Mouse (Mus musculus) erythroblast, embryonic 14.5 days (primary cell): ENCODE measurements around the gene Sdad1. TPM values are rescaled to one million over a fixed set of nuclear protein-coding genes. Genes with fewer than 3 reads are reported as not detected.

ENCODE experiments used
- H3K27me3 ChIP-seq: 2 replicates; pipeline ENCODE4 v1.6.1; 2012; ENCODE audit warnings: inconsistent platforms; ENCODE audit not compliant: control insufficient read depth
- H3K36me3 ChIP-seq: 2 replicates; pipeline ENCODE4 v1.6.1; 2012; ENCODE audit warnings: mild to moderate bottlenecking, inconsistent platforms; ENCODE audit not compliant: control insufficient read depth
- H3K4me1 ChIP-seq: 2 replicates; pipeline ENCODE4 v1.6.1; 2012; ENCODE audit warnings: inconsistent platforms; ENCODE audit not compliant: control insufficient read depth
- H3K4me3 ChIP-seq: replicated peaks from 2 replicates; pipeline ENCODE3; 2012; ENCODE audit warnings: moderate library complexity, mild to moderate bottlenecking, inconsistent platforms
- H3K9me3 ChIP-seq: 2 replicates; pipeline ENCODE4 v1.6.1; 2012; ENCODE audit warnings: low read length, inconsistent platforms, mixed read lengths; ENCODE audit not compliant: control insufficient read depth
- GATA1 ChIP-seq: IDR thresholded peaks from 2 replicates; pipeline ENCODE4 v1.6.1; 2012; ENCODE audit warnings: low read length, inconsistent platforms, mixed read lengths
- TAL1 ChIP-seq: IDR thresholded peaks from 3 replicates; pipeline ENCODE4 v1.6.1; 2012; ENCODE audit warnings: low read length, inconsistent platforms, mixed read lengths
- polyA plus RNA-seq: library from polyadenylated mRNA; stranded (reverse); fragments of >175 nt; gene quantifications from 2 replicates; pipeline ENCODE4 v1.2.3, GENCODE M21; 2012

The Sdad1 gene
- polyA plus RNA-seq, 1 experiment, result 0.55 TPM

- no peaks in the 10 kb centered on the region for H3K9me3 ChIP-seq
- H3K36me3 ChIP-seq, result no peaks in the 10 kb centered on the region
- TF ChIP-seq TAL1, result no peak
- no peak for TF ChIP-seq GATA1
- H3K4me3 ChIP-seq, result no peak overlapping the region
- no peaks in the 10 kb centered on the region for H3K4me1 ChIP-seq
- H3K27me3 ChIP-seq, result no peaks in the 10 kb centered on the region
Observed at GRCm38 (mm10) chr5:92336743-92337142, 26.5 kb upstream of the Sdad1 start.

GRCm38 (mm10) chr5:92332359-92332840 is 22.1 kb upstream of the Sdad1 start:
- Histone ChIP-seq H3K36me3 (no peaks in the 10 kb centered on the region), H3K4me3 (no peak overlapping the region), H3K27me3 (peaks cover 6% of the 10 kb centered on the region; the same call in 1 of the 2 replicates), H3K9me3 (no peaks in the 10 kb centered on the region), H3K4me1 (no peaks in the 10 kb centered on the region)
- no peak for TF ChIP-seq GATA1
- TF ChIP-seq TAL1, result no peak

GRCm38 (mm10) chr5:92331635-92332338 is 21.5 kb upstream of the Sdad1 start, which contains the start of gene Art3:
Gene Art3, plus strand, starts transcription at chr5:92331827.
- no peak for TF ChIP-seq TAL1
- no peak for TF ChIP-seq GATA1
- Histone ChIP-seq H3K27me3 (peaks cover 7% of the 10 kb centered on the region), H3K36me3 (no peaks in the 10 kb centered on the region), H3K9me3 (no peaks in the 10 kb centered on the region), H3K4me1 (no peaks in the 10 kb centered on the region), H3K4me3 (no peak within 1 kb of the TSS)

GRCm38 (mm10) chr5:92331122-92331521 is 20.8 kb upstream of the Sdad1 start:
- Histone ChIP-seq H3K4me1 (no peaks in the 10 kb centered on the region), H3K9me3 (no peaks in the 10 kb centered on the region), H3K36me3 (no peaks in the 10 kb centered on the region), H3K27me3 (peaks cover 11% of the 10 kb centered on the region), H3K4me3 (no peak overlapping the region)
- TF ChIP-seq GATA1 (no peak), TAL1 (no peak)

- Histone ChIP-seq H3K4me3 (no peak within 1 kb of the TSS), H3K9me3 (no peaks in the 10 kb centered on the region), H3K27me3 (peaks cover 11% of the 10 kb centered on the region), H3K4me1 (no peaks in the 10 kb centered on the region), H3K36me3 (no peaks in the 10 kb centered on the region)
- TF ChIP-seq TAL1 (no peak), GATA1 (no peak)
Observed at GRCm38 (mm10) chr5:92327929-92328328, 17.6 kb upstream of the Sdad1 start, which contains the start of gene Cxcl9. Gene Cxcl9, minus strand, starts transcription at chr5:92328079.

- Histone ChIP-seq H3K9me3 (no peaks in the 10 kb centered on the region), H3K4me3 (no peak overlapping the region), H3K36me3 (no peaks in the 10 kb centered on the region), H3K27me3 (peaks cover 11% of the 10 kb centered on the region), H3K4me1 (no peaks in the 10 kb centered on the region)
- TF ChIP-seq TAL1 (no peak), GATA1 (no peak)
Observed at GRCm38 (mm10) chr5:92327367-92327766, 17.1 kb upstream of the Sdad1 start.

GRCm38 (mm10) chr5:92323264-92323663 is 13.0 kb upstream of the Sdad1 start:
- Histone ChIP-seq H3K4me3 (no peak overlapping the region), H3K4me1 (no peaks in the 10 kb centered on the region; the same call in 1 of the 2 replicates), H3K27me3 (peaks cover 10% of the 10 kb centered on the region), H3K36me3 (no peaks in the 10 kb centered on the region), H3K9me3 (no peaks in the 10 kb centered on the region)
- no peak for TF ChIP-seq GATA1
- TF ChIP-seq TAL1, result no peak

GRCm38 (mm10) chr5:92322612-92323011 is 12.3 kb upstream of the Sdad1 start:
- H3K4me3 ChIP-seq, result no peak overlapping the region
- H3K9me3 ChIP-seq, result no peaks in the 10 kb centered on the region
- no peak for TF ChIP-seq TAL1
- no peaks in the 10 kb centered on the region; the same call in 1 of the 2 replicates for H3K4me1 ChIP-seq
- H3K36me3 ChIP-seq, result no peaks in the 10 kb centered on the region
- H3K27me3 ChIP-seq, result peaks cover 5% of the 10 kb centered on the region

GRCm38 (mm10) chr5:92321631-92322400 is 11.5 kb upstream of the Sdad1 start:
- no peak overlapping the region for H3K4me3 ChIP-seq
- H3K4me1 ChIP-seq, result no peaks in the 10 kb centered on the region; the same call in 1 of the 2 replicates
- no peak for TF ChIP-seq GATA1
- TF ChIP-seq TAL1, result no peak
- H3K36me3 ChIP-seq, result no peaks in the 10 kb centered on the region
- peaks cover 4% of the 10 kb centered on the region for H3K27me3 ChIP-seq
- H3K9me3 ChIP-seq, result no peaks in the 10 kb centered on the region

GRCm38 (mm10) chr5:92318596-92318995 is 8.3 kb upstream of the Sdad1 start:
- no peaks in the 10 kb centered on the region for H3K27me3 ChIP-seq
- no peaks in the 10 kb centered on the region for H3K36me3 ChIP-seq
- no peak overlapping the region for H3K4me3 ChIP-seq
- no peaks in the 10 kb centered on the region; the same call in 1 of the 2 replicates for H3K4me1 ChIP-seq
- no peaks in the 10 kb centered on the region for H3K9me3 ChIP-seq
- no peak for TF ChIP-seq TAL1
- TF ChIP-seq GATA1, result no peak
